Mouse (Mus musculus) neutrophil, adult 59 days (primary cell): ENCODE data around the gene Phf19. TPM values are rescaled to one million over a fixed set of nuclear protein-coding genes. Genes with fewer than 3 reads are reported as not detected.

Experiments used
- total RNA-seq, 2 experiments: library from RNA; stranded (reverse); gene quantifications; 1 replicate in 1 of 2; 2 replicates in 1 of 2; pipeline ENCODE4 v1.2.4; 2023

Phf19 gene
- 10 to 100 TPM; 11.1 to 14.2 TPM for total RNA-seq

GRCm38 (mm10) chr2:34913218-34914068, at the start of gene Phf19:
Gene Phf19 (minus strand): TSS chr2:34914026.

GRCm38 (mm10) chr2:34961481-34962036, 47.7 kb upstream of the Phf19 start, which contains the start of gene Traf1:
Gene Traf1 (minus strand): TSS chr2:34961772.

GRCm38 (mm10) chr2:34874816-34875345, 38.9 kb downstream of the Phf19 start, which contains the start of gene Psmd5:
Gene Psmd5 (minus strand): TSS chr2:34874968.

GRCm38 (mm10) chr2:34874271-34874670, 39.6 kb downstream of the Phf19 start, which contains the start of gene Cutal:
Gene Cutal (plus strand): TSS chr2:34874396.

Other genes with a start within 250 kb of the Phf19 start
- gene Gapvd1, start 158.8 kb downstream of the Phf19 start, total RNA-seq: 10 to 100 TPM; 81.0 to 96.1 TPM
- gene Hspa5, start 142.1 kb downstream of the Phf19 start, total RNA-seq: 100 to 1,000 TPM; 340 to 424 TPM
- gene Rabepk, start 114.1 kb downstream of the Phf19 start, total RNA-seq: 1 to 10 TPM; 6.6 to 7.0 TPM
- gene Fbxw2, start 87.7 kb downstream of the Phf19 start, total RNA-seq: 10 to 100 TPM; 91.8 to 97.4 TPM
- gene Gm34653, start 81.0 kb downstream of the Phf19 start, total RNA-seq: under 1 TPM in 1 of 2 experiments, not detected in 1; 0.22 TPM
- gene Cutal, start 39.6 kb downstream of the Phf19 start, total RNA-seq: not detected
- gene Psmd5, start 39.1 kb downstream of the Phf19 start, total RNA-seq: 10 to 100 TPM; 19.0 to 19.9 TPM
- 1 to 10 TPM; 5.0 to 6.4 TPM for gene Traf1, start 47.7 kb upstream of the Phf19 start, total RNA-seq
- 1 to 10 TPM in 1 of 2 experiments, under 1 TPM in 1; 0.99 to 1.3 TPM for gene Hc, start 147.4 kb upstream of the Phf19 start, total RNA-seq
- under 1 TPM; 0.29 to 0.51 TPM for gene AI182371, start 187.5 kb upstream of the Phf19 start, total RNA-seq
- 10 to 100 TPM; 77.7 to 77.9 TPM for gene Cntrl, start 195.5 kb upstream of the Phf19 start, total RNA-seq